Mouse (Mus musculus) heart, postnatal 4 days (tissue): ENCODE results near the gene Hnrnpa3. TPM values are rescaled to one million over a fixed set of nuclear protein-coding genes. Genes with fewer than 3 reads are reported as not detected.
"Not testable (repeated sequence)": the region's sequence is repeated elsewhere in the genome, so short reads cannot be mapped to it uniquely, and the experiment has no call there.

Source experiments
- DNase-seq: peaks from one replicate; pipeline ENCODE4 v3.0.0; 2021
- total RNA-seq, 2 experiments: library from RNA; stranded (reverse); gene quantifications; 2 replicates each; pipeline ENCODE4 v1.2.3; 2021

The Hnrnpa3 gene
- total RNA-seq, 2 experiments from 2014 or later = 504 to 509 TPM

GRCm38 (mm10) chr2:75682978-75683709, 24.1 kb downstream of the Hnrnpa3 start:
- DNase-seq = peak; percentile 61

DNA sequence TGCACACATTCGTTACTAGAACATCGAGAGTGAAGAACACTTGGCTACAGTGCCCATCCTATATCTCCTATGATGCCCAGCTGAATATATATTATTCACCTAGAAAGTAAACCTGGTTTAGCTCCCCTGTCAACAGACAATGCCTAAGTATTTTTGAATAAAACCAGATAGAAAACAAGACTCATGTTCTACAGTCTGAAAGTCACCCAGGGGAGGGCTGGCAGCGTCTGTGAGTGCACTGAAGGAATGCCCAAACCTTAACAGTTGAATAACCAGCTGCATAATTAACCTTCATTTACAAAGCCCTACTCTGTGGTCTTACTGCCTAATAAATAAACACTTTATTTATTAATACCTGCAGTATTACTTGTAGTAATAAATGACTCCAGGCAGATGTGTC, 25.5 kb downstream of the Hnrnpa3 start:
- no peak for DNase-seq

DNA sequence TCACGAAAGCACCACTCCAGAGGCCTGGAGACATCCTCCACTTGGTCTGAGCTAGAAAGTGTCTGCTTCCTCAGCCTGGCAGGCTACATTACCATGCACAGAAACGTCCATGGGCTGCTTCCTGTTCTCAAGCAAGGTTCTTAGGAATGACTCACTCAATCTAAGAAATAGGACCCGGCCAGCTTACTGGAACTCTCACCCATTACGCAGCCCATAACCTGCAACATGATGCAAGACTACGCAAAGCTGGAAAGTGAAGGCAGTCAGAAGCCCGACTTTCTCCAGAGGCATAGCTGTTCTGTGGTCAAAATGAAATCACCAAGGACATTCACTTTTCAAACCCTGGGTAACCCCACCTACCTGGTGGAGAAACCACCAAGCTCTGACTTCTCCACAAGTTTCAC, 26.4 kb downstream of the Hnrnpa3 start:
- no peak for DNase-seq

GRCm38 (mm10) chr2:75687040-75687749, 28.1 kb downstream of the Hnrnpa3 start:
- no peak for DNase-seq

GRCm38 (mm10) chr2:75688901-75689300, 29.8 kb downstream of the Hnrnpa3 start:
- DNase-seq = no peak

- DNase-seq = no peak
Measured at GRCm38 (mm10) chr2:75689482-75690158, 30.6 kb downstream of the Hnrnpa3 start.

DNA sequence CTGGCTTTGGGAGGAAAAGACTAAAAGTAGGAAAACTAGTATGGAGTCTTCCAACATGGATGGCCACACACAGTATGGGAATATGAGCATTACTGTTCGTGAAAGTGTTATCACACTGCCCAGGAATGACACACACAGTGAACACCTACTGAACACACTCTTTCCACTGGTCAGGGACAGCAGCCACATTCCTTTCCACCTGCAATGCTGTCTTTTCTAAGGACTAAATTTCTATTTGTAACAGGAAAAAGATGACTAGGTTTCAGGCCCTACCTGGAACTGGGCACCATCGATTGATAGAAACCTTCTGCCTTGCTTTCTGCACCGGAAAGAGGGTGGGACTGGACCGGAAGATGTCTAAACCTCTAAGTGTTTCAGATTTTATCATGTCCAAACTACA, 31.6 kb downstream of the Hnrnpa3 start:
- DNase-seq = no peak

- no peak for DNase-seq
Measured at GRCm38 (mm10) chr2:75691316-75691715, 32.3 kb downstream of the Hnrnpa3 start.

DNA sequence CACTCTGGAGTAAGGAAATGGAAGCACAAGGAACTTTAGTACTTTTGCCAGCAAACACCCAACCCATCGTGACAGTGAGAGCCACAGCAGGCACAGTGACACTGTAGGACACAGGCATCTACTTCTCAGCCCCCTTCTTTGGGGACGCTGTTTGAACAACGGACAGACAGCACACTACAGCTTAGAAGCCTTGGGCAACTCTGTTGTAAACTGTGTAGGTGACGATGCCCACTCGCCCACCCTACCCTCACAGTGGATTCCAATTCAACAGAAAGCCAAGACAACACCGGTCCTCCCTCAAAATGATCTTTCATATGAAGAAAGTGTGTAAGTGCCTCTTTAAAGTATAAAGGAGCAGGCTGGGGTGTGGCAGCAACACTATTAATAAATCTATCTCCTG, 33.3 kb downstream of the Hnrnpa3 start:
- no peak for DNase-seq

DNA sequence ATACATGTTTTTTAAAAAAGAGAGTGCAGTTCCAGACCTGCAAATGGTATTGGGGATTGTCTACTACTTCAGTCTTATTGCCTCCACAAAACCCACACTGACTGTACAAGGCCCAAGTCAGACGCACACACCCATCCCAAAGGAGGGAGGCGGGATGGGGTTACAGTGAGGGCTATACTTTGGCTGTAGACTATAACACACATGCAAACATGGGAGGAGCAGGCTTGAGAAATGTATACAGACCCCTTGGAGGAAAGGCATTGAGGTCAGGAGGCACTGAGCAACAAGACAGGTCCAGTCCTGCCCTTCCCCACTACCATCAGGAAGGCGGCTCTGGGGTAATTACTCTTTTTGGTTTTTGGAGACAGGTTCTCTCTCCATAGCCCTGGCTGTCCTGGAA, 35.9 kb downstream of the Hnrnpa3 start:
- not testable (repeated sequence) for DNase-seq

- no peak for DNase-seq
Measured at GRCm38 (mm10) chr2:75695676-75696350, 36.8 kb downstream of the Hnrnpa3 start.

DNA sequence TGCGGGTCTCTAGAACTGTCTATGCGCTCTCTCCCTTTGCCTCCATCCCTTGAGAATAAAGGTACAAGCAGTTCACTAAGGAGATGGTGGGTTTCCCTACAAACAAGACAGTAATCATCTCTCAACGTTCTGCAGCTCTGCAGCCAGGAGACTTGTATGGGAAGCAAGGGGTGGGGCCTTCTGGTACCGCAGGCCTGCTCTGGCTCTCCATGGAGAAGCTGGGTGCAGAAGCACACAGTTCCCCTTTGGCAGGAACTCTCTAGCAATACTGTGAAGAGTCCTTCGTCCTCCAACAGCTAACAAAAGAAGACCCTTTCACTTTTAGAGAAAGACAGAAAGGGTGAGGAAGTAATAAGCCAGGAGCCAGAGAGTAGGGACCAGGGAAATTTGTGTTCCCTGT, 37.3 kb downstream of the Hnrnpa3 start:
- DNase-seq = no peak

DNA sequence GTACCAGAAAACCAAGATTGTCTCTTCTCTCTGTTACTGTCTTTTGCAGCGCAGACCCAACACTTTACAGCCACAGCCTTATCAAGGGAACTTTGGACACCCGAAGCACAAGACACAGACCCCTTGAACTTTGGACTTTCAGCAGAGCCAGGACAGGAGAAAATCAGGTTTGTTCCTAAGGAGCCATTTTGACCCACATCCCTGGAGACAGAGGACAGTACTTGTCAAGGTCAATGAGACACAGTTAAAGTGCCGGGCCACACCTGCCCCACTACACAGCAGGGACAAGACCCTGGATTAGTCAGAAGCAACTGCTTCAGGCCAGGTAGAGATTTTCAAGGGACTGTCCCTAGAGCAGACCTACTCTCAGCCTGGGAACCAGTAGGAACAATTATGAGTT, 38.2 kb downstream of the Hnrnpa3 start:
- no peak for DNase-seq

DNA sequence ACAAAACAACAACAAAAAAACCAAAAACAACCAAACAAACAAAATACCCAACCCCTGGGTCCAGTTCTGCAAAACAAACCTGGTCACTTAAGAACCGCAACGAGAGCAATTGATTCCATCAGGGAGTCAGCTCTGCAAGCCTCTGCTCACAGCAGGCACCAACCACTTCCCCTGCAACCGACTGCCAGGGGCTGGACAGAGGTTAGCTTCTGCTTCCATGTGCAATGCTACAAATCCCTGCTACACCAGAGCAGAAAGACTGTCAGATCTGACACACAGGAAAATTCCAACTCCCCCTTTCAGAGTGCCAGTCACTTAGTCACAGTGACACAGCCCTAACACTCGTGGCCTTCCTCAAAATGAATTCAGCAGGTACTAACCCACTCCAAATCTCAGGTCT, 38.9 kb downstream of the Hnrnpa3 start:
- DNase-seq = no peak

DNA sequence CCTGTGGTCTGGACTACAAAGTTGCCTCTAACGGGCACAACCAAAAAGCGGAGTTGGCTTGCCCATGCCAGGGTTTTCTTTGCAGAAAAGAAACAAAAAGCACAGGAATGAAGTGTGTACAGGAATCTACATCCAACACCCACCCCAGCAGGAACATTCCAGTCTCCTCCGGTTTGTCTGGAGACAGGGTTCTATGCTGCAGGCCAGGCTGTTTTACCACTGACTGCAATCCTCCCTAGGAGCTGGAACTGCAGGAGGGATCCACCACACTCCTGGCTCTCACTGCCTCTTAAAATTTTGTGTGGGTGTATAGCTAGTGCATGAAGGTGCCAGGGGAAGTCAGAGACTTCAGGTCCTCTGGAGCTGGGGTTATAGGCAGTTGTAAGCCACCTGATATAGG, 39.8 kb downstream of the Hnrnpa3 start:
- no peak for DNase-seq

- no peak for DNase-seq
Measured at GRCm38 (mm10) chr2:75700543-75700942, 41.5 kb downstream of the Hnrnpa3 start.

DNA sequence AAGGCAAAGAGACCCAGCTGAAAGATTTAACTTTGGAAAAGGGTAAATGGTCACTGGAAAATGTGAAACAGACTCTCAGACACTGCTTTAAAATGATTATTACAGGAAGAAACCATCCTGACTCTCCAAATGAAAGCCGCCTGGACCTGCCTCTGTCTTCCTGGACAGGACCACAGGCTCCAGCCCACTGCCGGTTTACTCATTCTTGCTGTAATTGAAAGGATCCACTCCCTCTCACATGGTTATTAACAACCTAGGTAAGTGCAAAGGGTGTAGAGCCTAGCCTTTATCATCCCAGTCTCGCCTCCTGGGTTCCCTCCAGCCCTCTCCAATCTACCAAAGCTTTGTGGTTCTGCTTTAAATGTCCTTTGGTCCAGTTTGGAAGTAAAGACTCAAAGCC, 42.1 kb downstream of the Hnrnpa3 start:
- DNase-seq = no peak

DNA sequence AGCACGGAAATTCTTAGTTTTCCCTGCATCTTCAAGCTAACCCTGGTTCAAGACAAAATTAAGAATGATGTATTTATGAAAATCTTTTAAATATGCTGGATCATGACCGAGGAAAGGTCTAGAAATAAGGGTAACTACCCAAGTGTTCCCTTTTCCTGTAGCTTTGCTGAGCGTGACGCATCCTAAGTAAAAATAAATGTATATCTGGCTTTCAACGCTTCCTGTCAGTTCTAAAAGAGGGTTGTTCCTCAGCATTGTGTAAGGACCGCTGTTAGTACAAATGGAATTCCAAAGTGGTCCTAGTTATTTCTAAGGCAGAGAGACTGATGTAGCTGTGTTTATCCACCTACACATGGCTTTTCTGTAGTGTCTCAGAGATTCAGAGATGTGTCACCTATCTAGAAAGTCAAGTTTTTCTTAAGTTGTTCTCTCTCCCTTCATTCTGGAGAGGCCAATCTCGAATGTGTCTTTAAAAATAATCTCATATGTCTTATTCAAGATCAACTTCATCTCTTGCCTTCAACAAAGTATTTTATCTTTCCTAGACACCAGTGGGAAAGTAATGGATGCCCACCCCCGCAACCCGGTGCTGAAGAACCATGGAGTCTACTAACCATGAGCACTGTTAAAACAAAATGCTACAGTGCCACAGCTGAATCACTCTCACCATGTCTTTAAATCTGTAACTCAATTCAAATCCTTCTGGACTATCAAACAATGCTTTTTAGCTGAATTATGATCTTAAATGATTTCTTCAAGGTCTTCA, 42.9 kb downstream of the Hnrnpa3 start:
- no peak for DNase-seq

GRCm38 (mm10) chr2:75702588-75702976, 43.5 kb downstream of the Hnrnpa3 start:
- no peak for DNase-seq

DNA sequence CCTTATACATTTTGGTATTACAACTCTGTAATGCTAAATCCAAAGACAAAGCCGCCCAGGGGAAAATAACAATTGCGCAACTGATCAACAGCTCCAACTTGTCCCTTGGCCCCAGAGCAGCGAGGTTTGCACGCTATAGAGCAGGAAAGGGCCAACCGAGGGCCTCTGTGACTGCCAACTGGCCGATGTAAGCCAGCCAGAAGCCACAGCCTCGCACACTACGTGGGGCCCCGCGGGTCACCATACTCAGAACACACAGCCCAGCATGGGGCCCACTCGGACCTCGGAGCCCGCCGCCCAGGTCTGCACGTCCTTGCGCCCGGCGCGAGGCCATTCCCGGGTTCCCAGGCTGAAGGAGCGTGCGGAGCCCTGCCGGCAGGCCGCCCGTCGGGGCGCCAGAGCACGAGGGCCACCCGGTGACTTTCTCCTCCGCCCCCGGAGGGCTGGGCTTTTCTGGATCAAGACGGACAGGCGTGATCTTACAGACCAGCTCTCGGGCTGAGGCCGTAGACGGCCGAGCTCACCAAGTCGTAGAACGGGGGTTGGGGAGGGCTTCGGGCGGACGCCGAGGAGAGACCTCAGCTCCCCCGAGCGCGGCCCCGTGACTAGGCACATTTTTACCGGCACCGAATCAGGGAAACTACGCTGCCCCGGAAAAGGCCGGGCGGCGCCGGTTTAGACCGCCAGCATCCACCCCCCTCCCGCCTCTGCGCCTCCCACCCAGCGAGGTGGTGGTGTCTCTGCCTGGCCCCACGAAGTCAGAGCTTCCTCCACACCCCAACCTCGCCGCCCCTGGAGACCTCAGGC, 44.5 kb downstream of the Hnrnpa3 start:
- DNase-seq = peak; percentile 93
